Mouse (Mus musculus) spleen, postnatal 36 days (tissue): ENCODE measurements around the gene Mael.

ENCODE experiments used
- DNase-seq, 2 experiments: peaks; one replicate each; pipeline ENCODE4 v3.0.0; 2022; ENCODE audit warnings: low spot score in 2 of 2, mixed read lengths in 1 of 2

Mael gene

DNA sequence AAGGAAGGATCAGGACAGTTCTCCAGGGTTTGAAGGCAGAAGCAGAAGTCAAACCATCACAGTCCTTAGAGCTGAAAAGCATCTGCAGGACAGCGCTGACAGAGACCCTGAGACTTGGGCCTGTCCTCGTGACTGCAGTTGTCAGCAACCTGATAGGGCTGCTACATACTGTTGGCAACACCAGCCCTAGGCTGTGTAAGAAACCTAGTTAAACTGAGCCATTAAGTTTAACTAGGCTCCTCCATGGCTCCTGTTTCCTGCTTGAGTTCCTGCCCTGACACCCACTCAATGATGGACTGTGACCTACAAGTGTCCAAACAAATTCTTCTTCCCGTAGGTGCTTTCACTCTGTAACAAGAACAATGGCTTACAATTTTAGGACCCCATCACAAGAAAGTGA, 33.4 kb downstream of the Mael start:
- DNase-seq: no peak

DNA sequence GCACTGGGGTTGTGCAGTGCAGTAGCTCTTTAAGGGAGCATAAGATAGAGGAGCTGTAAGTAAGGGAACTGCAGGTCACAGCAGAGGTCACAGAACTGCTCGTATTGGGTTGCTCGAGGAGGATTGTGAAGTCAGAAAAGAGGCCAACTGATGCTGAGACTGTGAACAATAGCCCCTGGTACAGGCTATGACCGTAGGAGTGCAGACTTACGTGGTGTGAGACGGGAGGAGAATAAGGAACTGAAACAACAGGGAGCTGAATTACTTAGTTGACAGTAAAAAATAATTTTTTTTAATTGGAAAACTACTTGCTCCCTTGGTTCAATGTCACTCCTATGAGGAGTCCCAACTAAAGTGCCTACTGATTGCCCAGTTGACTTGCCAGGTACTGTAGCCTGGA, 34.4 kb downstream of the Mael start:
- DNase-seq: no peak

DNA sequence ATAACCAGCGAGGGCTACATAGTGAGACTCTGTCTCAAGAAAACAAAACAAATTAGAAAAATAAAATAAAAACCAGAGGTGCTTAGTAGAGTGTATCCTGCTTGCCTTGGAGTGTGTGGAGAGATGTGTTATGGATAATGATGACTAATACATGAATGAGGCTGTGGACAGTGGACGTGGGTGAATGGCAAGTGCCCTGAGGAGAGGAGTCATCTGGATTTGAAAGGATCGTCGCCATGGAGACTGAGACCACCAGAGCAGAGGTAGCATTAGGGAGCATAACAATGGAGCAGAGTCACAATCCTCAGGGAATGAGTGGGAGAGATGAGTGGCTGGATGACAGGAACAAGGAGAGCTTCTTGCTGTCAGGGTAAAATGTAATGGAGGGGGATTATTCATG, 48.7 kb downstream of the Mael start:
- no peak for DNase-seq

DNA sequence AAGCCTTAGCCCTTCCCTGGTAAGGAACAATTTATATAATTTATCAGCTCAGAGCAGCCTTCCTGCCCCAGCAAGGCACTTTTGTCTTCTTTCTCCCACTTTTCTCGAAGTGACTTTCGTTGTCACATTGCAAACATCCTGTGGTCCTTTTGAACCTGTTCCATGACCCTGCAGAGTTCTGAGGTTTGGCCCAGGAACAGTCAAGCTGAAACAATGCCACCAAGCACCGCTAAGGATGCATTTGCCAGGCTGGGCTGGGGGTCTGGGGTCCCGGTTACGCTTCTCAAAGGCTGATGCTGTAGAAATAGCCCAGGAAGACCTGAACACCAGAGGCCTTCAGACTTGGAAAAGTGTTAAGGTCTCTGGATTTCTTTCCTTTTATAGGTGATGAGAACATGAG, 53.2 kb downstream of the Mael start:
- no peak for DNase-seq

GRCm38 (mm10) chr1:166184391-166185229, 53.9 kb downstream of the Mael start:
- no peak for DNase-seq

- no peak for DNase-seq
Measured at GRCm38 (mm10) chr1:166182952-166183627, 55.5 kb downstream of the Mael start.

DNA sequence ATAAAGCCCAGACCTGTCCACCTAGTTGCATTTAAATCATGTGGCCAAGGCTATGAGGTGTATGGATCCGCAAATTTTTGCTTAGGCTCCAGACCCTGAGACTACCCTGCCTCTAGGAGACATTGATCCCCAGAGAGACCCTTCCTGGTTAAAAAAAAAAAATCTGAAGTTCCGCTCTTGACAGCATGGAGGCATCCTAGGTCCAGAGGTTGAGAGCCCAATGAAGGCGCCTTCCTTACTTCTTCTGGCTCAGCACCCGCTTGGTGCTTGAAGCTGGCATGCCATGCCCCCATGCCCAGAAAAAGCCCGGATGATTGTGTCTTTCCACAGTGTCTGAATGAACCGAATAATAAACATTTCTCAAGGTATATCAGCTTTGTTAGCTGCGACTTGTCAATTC, 57.0 kb downstream of the Mael start:
- DNase-seq: no peak

GRCm38 (mm10) chr1:166173621-166174020, 64.9 kb downstream of the Mael start:
- DNase-seq: no peak

DNA sequence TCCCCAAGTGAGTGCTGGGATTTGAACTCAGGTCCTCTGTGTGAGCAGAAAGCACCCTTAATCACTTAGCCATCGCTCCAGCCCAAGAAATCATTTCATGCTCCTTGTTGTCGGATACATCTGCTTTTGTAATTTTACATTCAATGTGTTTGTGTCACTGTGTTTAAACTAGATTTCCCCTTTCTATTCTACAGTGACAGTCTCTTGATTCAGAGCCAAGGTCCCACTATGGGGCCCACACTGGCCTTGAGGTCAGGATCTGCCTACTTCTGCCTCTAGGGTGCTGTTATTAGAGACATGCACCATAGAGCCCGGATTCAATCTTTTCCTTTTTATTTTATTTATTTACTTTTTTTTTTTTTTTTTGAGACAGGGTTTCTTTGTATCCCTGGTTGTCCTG, 65.6 kb downstream of the Mael start:
- no peak for DNase-seq

GRCm38 (mm10) chr1:166170852-166171251, 67.7 kb downstream of the Mael start:
- DNase-seq: no peak

GRCm38 (mm10) chr1:166169713-166170112, 68.8 kb downstream of the Mael start:
- DNase-seq: no peak

DNA sequence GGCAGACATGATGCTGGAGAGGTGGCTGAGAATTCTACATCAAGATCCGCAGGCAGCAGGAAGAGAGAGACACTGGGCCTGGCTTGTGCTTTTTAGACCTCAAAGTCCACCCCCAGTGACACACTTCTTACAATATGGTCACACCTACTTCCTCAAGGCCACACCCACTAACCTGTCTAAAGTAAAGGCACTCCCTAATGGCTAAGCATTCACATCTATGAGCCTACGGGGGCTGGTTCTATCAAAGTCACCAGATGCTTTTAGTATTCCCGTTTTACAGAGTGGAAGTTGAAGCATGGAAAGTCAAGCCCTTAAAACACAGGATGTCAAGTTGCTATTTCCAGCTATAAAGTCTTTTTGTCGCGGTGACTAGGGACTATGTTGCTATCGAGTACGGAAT, 70.5 kb downstream of the Mael start:
- no peak for DNase-seq

DNA sequence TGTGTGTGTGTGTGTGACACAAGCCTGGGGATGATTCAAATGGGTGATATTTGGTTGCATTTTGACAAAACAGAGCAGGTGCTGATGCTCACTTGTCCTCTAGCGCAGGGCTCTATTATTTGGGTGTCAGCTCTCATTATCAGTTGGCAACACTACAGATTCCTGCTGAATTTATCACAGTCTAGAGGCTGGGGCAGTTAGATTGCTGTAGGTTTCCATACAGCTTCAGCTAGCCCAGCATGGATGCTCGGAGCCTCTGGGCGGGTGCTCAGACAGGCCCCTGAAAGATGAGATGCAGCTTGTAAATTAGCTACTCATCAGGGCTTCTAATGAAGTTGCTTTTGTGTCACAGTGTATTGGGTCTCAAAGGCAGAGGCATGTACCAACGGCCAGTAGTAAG, 71.1 kb downstream of the Mael start:
- no peak for DNase-seq

DNA sequence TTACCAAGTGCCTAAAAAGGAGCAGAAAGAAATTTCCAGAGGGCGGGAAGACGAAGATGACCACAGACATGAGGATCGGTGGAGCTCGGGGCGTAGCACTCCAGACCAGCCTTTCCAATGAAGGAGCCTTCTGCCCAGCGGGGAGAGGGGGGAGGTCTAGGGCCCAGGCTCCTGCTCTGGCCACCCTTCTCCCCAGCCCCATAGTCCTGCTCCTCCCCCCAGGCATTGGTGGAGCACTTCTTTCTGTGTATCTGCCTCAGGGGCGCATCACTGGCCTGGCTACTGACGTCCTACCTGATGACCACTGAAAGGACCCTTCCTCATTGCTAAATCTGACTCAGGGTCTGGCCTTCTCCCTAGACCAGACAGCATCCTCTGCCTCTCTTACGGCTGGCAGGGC, 73.4 kb downstream of the Mael start:
- no peak for DNase-seq

- DNase-seq: no peak
Measured at GRCm38 (mm10) chr1:166164580-166164979, 74.0 kb downstream of the Mael start.

- DNase-seq: peak in 1 of 2 experiments; percentile 36
Measured at GRCm38 (mm10) chr1:166160569-166161445, 77.7 kb downstream of the Mael start.

DNA sequence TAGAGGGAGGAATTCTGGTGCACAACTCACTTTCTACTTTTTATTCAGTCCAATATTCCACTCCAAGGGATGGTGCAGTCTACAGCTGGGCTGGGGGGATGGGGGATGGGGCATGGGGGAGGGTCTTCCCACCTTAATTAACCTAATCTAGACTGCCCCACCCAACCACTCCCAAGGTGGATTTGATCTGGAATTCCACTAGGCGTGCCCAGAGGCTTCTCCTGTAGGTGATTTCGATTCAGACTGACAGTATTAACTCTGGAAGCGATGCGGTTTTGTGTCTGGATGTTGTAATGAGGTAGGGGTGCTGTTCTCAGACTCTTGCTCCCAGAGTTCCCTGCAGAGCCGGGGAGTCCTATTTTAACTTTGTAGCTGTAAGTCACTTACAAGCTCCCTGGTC, 78.4 kb downstream of the Mael start:
- no peak for DNase-seq

GRCm38 (mm10) chr1:166158664-166159063, 79.9 kb downstream of the Mael start:
- no peak for DNase-seq

DNA sequence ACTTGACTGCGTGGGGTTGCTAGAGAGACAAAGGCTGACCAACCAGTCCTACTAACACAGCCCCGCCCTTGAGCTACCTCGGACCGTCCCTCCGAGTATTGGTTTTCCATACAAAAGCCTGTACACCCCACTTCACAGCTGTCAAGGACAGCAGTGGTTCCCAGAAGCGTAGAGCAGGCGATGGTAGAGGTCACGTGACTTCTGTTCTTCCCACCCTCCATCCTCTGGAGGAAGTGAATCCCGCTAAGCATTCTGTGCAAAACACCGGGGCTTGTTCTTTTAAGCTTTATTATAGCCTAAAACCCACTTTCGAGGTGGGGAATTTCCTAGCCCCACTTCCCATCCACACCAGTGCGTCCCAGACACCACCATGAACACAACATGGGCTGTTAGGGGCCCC, 80.8 kb downstream of the Mael start:
- no peak for DNase-seq

- no peak for DNase-seq
Measured at GRCm38 (mm10) chr1:166155113-166155494, 83.4 kb downstream of the Mael start.

DNA sequence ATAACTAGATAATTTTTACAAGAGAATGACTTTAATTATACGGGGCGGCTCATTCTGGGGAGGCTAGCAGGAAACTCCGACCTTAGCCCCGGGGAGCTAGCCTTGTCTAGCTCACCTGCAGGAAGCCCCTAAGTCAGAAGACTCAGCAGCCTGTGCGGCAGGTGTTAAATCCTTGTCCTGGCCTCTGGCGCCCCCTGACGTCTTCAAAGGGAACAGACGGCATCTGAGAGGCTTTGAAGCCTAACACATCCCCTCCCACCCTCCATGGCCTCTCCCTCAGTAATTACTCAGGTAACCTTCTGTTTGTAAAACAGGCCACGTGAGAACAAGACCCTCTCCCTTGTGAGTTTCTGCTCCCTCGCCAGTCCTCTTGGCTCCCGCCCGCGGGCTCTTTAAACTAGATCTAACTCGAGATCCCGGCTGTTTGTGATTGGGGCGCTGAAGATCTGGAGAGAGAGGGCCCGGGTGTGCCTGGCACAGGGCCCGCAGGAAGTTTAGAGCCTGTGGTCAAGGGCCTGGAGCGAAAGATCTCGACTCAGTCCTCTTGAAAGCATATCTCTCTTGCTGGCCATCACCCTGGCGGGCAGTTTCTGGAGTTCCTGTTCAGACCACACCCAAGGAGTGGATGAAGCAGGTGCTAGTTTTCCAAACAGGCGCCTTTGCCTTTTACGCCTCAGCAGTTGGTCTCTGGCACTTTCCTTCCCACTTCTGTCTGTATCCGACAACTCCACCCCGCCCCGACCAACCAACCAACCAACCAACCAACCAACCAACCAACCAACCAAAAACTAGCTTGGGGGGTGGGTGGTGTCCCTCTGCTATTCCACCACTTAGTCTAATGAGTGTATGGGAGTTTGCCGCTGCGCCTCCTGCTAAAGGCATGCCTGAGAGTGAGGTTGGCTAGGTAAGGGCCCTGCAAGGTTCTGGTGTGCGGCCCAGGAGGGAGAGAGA, 84.1 kb downstream of the Mael start:
- peak; percentile 65 to 79 for DNase-seq
